Mouse (Mus musculus) left cerebral cortex, postnatal 10 days (tissue): Measurements from ENCODE around the gene Rgs21. TPM values are rescaled to one million over a fixed set of nuclear protein-coding genes. Genes with fewer than 3 reads are reported as not detected.

ENCODE experiments used
- DNase-seq, 2 experiments: peaks; one replicate each; pipeline ENCODE4 v3.0.0; 2021 to 2022; ENCODE audit warnings: low spot score in 2 of 2, mixed read lengths in 1 of 2; ENCODE audit errors: extremely low spot score in 1 of 2
- intact Hi-C: fragments of 180-260 bp; cut with DNase I; formaldehyde crosslinking; loops from one replicate; pipeline ENCODE4 v1.15.1; 2025
- total RNA-seq, 2 experiments: library from RNA; stranded (reverse); gene quantifications; 2 replicates each; pipeline ENCODE4 v1.2.3; 2021

The Rgs21 gene
- not detected for total RNA-seq

DNA sequence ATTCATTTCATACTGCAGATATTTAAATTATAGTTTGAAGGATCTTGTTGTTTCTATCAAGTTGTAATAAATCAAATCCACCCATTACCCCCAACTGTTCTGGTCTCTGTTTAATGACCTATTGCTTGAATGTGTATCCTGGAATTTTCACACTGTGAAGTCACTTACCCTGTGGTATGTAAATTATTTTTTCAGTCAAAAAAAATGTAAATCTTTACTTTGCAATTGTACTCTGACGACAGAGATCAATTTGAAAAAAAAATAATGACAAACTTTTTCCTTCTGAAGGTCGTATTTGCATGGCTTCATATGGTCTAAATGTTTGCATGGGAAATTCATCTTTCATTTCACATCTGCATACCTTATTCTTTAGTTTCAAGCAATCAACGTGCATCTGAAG, at the start of gene Rgs21:
Gene Rgs21, minus strand, starts transcription at position 101 of the 400 bp plus-strand sequence.
- intact Hi-C loops, result no loop called here
- DNase-seq, result no peak

DNA sequence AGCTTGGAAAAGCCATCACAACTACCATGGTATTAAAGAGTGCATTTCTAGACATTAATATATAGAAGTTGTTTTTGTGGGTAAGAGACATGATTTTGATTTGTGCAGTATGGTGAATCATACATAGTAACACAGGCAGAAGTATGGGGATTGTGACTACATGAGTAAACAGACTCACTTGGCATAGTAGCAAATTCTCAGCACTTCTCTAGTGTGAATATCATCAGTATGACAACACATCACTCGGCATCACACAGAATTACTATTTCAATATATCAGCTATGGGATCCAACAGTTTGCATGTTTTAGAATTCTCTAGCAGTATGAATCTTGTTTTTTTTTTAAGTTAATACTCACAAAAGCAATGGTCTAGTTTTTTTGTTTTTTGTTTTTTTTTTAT, 36.6 kb upstream of the Rgs21 start:
- DNase-seq, result no peak
- intact Hi-C loops, result no loop called here

DNA sequence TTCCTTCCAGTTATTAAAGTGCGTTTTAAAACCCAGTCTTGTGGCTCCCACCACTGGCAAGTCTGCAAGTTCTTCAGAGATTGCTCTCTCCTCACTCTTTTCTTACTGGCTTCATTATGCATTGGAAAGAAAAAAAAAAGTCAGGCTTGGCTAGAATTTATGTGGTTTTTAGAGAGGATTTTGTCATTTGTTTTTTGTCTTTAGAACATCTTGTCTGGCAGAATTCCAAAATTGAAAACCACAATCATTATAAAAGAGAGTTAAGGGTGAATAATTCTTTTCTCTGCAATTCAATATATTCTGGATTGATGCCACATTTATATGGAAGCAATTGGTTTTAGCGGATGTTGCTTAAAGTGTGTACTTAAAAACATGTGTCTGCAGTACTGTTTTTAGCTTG, 35.5 kb upstream of the Rgs21 start:
- intact Hi-C loops, result no loop called here
- no peak for DNase-seq

DNA sequence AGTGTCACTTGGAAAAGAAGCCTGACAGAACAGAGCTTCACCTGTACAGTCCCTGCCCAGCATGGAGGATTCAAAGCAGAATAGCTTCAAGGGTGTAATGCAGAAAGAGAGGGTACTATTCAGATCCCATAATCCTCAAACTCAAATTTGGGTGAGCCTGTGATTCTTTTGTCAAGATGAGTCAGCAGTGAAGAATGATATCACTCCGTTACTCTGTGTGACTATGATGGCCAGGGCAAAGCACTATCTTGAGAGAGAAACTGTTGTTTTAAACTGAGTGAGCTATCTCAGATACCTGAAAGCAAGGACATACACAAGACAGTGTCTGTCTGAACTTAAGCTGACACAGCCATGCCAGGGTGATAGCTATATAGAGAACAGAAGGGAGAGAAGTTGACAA, 11.9 kb upstream of the Rgs21 start:
- intact Hi-C loops, result no loop called here
- no peak for DNase-seq

DNA sequence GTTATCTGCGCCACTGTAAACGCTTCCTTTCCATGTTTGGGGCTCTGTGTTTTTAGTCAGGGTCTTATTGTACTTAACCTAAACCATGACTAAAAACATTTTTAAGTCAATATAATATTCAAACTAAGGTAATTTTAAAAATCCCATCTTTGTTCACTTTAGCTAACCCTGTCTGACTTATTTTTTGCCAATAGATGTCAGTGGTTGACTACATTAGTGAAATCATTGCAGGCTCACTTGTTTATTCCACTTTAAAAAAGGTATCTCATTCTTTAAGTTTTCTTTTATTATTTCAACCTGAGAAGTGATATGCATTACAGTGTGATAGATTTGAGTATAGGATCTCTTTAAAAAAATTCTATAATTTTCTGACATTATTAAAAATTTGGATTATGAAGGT, 5.5 kb upstream of the Rgs21 start:
- intact Hi-C loops, result no loop called here

DNA sequence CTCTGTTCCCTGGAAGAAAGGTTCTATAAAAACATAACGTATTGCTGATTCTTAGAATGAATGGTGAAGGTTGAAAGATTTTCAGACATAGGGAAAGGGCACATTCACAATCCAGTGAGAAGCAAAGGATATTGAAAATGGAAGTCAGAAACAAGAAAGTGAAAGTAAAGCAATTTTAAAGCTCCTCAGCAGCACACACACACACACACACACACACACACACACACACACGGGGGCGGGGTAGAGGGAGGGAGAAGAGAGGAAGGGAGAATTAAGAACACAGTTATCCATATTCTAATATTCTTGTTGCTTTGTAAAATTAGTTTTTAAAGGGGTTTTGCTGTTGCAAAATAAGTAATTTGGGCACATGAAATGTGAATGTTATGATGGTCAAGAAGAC, 2.4 kb upstream of the Rgs21 start:
- no peak for DNase-seq
- intact Hi-C loops, result no loop called here

More for the DNA sequence above, 5.5 kb upstream of the Rgs21 start:
- peak in 1 of 2 experiments; percentile 2 for DNase-seq

DNA sequence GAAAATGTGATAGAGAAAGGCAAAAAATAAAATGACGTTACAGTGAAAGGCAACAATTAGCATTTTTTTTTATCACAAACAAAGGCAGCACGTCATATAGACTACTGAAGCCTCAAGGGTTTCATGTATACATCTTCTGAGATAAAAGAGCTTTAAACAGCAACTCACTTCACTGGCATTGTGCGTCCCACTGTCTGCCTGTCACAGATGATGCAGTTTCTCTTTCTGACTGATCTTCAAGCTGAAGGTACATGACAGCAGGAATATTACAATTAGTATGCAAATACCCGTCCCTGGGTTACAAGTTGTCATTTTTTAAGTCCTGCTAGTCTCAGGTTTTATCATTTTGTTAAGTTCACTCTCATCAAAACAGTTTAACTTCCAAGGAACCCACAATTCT, 22.3 kb downstream of the Rgs21 start:
- intact Hi-C loops, result no loop called here
- no peak for DNase-seq

DNA sequence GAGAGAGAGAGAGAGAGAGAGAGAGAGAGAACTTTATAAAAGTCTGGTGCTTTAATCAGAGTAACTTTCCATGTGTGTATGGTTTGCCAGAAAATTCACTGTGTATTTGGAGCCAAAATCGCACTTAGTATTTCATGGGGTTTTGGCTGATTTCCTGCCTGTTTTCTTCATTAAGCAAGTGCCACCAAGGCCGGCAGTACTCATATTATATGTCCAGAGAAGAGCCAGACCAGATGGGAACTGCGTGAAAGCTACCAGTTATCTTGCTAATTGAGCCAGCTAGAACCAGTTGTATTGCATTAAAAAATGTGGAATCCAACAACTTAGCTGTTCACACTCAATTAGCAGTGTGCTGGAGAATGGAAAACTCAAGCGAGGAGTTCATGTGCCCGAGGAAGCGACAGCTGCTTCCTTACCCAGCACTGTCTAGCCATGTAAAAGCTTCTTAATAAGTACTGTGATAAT, 22.9 kb downstream of the Rgs21 start:
- DNase-seq, result no peak
- intact Hi-C loops, result no loop called here

DNA sequence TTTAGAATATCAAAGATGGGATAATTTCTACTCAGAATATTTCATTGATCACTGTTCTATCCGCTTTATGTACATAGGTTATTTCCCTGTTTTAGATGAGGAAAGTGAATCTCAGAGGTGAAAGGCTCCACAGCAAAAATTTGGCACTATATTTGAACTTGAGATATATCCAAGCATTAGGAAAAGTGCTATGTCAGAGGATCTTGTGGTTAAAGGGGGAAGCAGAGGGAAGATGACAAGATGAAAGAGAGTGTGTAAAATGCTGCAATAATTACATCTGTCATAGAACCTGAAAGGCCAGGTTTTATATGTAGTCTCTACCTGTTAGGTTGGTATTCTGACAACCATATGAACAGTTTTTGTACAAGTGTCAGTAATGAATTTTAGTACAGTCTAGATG, 35.7 kb downstream of the Rgs21 start:
- DNase-seq, result no peak
- intact Hi-C loops, result no loop called here

DNA sequence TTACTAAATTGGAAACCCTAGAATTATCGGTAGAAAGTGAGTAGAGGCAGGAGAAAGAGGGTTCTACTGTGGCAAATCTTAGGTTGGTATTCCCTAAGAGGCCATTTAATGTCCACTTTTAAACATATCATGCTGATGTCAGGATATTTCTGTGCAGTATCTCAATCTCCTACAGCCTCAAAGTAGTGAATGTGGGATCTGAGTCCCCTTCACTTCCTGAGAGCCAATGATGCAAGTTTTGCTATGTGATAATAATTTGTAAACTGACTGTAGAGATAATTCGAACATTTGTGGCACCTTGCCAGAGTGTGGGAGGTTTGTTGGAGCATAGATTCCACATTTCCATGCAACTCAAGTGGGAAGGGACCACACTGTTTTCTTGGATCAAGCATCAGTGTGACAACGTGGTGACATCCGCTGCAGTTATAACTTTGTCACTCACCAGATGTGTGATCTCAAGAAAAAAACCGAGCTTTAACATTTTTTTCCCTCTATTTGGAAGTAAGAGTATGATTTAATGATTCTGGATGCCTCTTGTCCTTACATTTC, 49.5 kb downstream of the Rgs21 start:
- DNase-seq, result peak; percentile 8 to 27

DNA sequence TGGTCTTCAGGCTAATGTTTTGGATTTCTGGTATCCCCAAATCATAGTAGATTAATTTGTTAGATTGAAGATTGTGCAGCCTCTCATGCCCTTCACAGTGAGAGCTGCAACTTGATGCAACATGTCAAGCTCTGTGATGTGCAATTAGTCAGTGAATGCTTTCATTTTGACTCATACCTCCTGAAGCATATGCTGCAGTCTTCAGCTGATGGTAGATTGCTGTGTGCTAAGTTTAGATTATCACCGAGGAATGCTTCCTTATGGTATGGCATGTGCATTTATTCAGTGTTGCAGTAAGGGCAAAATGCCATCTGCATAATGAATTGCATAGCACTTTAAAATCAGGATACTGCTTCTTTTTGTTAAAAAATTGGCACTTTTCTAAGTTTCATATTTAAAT, 65.2 kb downstream of the Rgs21 start:
- peak in 1 of 2 experiments; percentile 3 for DNase-seq

More for the DNA sequence above, 49.5 kb downstream of the Rgs21 start:
- intact Hi-C loops, result no loop called here

DNA sequence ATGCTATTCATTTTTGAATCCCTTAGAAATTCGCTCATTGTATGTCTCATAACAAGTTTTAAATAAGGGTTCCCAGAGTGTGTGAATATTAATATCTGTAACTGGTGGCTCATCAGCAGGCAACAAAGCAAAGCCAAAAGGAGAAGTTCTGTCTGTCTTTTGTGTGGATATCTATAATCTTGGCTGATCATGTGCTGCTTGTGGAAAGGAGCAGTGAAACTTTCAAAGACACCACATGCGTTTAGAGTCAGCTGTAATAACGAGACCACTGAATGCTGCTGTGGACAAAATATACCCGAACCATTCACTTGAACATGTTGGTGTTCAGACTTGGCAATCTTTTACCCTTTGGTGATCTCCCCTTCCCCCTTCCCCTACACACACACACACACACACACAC, 67.0 kb downstream of the Rgs21 start:
- intact Hi-C loops, result no loop called here
- DNase-seq, result no peak

More for the DNA sequence above, 65.2 kb downstream of the Rgs21 start:
- intact Hi-C loops, result no loop called here

DNA sequence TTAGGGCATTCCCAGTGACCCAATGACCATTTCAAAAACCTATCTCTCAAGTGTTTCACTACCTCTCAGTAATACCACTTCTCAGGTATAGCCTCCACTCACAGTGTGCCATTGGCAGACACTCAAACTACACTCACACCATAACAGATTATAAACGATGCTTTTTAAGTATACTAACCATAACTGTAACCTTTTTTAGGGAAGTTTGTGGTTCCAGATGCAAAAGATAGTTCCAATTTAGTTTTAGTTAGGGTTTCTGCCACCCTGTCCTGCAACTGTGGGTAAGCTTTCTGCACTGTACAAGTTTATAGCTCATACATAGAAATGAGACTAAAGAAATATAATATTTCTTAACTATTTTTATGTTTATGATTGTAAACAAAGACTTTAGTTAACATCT, 67.7 kb downstream of the Rgs21 start:
- intact Hi-C loops, result no loop called here
- DNase-seq, result no peak

DNA sequence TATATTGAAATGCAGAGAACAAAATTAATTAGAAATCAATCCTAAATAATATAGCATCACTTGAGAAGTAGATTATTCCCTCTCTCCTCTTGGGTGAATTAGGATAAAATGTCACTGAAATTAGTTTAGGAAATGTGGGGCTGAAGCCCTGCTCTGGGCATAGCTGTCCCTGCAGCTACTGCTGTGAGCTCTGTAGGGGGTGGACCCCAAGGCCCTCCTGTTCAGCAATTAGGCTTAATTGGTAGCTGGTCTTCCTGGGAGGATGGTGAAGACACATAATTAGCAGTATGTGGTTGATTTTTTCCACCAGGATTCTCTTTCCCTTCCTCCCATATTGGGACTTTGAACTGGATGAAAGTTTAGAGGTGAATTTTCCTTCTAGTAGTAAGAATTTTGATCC, 68.7 kb downstream of the Rgs21 start:
- intact Hi-C loops, result no loop called here
- no peak for DNase-seq

DNA sequence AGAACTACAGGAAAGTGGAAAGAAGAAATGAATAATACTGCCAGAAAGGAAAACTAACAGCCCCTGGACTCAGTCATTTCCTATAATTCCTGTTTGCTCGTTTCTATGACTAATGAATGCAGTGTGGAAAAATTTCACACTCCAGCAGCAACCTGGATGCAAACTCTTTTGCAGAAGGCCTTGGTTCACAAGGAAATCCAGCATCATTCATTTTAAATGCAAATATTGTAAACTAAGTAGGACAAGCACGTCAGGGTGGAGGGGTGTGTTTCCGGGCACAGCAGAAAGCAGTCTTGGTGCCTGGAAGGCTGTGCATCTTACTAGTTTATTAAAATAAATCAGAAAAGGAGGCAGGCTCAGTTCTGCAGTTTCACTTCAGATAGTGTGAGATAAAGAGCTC, 69.4 kb downstream of the Rgs21 start:
- no peak for DNase-seq
- intact Hi-C loops, result no loop called here

DNA sequence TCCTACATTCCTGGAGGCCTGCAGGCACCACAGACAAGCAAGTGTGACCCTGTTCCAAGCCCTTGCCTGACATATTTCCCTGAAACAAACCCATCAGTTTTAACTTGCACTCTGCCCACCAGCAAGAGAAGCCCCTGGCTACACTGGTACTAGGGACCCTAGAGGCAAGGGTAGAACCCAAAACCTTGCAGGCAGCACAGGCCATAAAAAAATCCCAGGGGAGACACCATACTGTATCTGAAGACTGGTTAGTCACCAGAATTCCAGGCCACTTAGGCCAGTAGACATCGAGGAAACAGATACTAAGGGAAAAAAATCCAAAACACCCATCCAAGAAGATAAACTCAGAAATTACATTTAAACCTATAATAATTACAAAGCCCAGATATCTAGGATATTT, 74.1 kb downstream of the Rgs21 start:
- intact Hi-C loops, result no loop called here
- no peak for DNase-seq

DNA sequence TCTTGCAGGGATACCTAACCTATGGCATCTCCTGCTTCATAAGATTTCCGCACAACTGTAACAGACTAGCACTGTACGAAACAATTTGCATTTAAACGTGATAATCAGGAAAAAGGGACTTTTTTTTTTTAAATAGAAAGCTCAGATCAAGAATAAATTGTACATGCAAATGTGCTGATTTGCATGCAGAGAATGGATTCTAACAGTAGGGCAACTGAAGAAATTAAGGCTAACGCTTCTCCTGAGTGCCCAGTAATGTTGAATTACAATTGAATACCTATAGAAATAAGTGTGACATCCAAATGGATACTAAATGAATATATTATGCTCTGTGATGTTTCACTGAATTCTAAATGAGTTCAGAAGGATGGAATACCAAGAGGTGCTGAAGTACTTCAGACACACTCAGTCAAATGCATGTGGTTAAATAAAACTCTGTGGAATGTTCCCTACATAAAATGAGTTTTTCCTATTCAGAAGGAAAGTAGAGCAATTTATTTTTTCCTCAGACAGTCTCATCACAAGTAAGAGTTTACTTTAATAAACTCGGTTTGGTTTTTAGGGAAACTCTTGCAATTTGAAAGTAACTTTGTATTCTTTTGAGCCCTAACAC, 79.1 kb downstream of the Rgs21 start:
- DNase-seq, result no peak
- intact Hi-C loops, result no loop called here
